Mouse (Mus musculus) thymus, adult 18-20 months (tissue): Measurements from ENCODE around the gene Polr2b.

Source experiments
- DNase-seq, 2 experiments: peaks; one replicate each; pipeline ENCODE4 v3.0.0; 2022; ENCODE audit warnings: mixed read lengths in 2 of 2

The Polr2b gene

DNA sequence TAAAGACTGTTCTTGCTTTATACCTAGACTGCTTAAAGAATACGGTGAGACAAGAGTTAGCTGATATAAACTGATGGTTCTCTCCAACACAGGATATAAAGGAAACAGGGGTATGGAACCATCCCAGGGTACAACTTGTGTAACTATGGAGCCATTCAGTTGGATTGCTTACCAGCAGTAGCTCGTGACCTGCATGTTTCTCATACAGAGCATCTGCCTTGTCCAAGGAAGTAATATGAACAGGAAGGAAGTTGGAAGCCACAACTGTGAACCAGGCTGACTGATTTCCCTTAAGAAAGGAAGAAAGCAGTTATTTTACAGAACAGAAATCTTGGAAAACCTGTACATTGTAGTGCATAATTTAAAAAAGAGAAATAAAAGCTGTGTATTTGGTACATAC is 10.5 kb upstream of the Polr2b start:
- no peak for DNase-seq

DNA sequence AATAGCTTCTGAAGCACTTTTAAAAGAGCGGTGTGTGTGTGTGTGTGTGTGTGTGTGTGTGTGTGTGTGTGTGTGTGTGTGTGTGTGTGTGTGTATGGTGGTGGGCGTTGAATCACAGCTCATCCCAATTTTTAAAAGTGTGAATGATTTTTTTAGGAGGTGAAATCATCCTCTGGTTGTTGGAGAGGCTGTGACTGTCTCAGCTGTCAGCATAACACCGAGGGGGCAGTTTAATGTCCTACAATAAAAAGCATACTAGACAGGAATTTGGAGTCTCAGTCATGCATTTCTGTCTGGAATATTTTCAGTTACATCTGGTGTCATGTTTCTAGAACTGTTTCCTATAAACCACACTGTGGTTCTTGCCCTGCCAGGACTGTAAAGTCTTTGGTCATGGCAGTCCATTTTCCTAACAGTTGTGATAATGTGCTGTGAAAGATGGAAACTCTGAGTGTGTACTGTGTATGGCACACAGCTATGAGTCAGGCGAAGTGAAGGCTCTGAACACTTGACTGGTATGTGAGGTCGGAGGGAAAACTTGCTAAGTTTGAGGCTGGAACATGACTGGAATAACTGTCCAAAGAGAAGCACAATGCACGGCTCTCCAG is 8.5 kb upstream of the Polr2b start:
- no peak for DNase-seq

DNA sequence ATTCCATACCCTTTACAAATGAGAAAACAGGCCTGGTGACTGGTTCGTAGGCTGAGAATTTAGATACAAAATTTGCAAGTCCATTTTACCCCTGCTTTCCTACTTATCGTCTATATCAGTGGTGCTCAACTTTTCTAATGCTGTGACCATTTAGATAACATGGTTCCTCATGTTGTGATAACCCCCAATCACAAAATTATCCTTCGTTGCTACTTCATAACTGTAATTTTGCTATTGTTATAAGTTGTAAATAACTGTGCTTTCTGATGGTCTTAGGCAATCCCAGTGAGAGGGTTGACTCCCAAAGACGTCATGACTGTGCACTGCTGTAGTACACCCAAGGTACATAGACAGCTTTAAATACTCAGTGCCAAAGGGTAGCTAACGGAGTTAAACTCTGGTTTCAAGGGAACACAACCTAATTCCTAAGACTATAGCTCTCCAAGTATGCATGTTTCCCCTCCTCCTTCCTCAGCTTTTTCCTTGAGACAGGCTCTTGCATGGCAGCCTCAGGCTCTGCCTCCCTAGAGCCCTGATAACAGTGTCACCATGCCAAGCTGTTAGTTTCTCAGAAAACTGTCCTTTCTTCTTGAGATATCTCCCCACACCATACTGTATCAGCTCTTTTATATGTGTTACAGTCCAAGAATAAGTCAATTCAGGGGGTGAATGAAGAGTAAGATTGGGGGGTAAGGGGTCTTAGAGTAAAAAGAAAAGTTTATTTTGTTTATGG is 2.0 kb upstream of the Polr2b start:
- DNase-seq: no peak

DNA sequence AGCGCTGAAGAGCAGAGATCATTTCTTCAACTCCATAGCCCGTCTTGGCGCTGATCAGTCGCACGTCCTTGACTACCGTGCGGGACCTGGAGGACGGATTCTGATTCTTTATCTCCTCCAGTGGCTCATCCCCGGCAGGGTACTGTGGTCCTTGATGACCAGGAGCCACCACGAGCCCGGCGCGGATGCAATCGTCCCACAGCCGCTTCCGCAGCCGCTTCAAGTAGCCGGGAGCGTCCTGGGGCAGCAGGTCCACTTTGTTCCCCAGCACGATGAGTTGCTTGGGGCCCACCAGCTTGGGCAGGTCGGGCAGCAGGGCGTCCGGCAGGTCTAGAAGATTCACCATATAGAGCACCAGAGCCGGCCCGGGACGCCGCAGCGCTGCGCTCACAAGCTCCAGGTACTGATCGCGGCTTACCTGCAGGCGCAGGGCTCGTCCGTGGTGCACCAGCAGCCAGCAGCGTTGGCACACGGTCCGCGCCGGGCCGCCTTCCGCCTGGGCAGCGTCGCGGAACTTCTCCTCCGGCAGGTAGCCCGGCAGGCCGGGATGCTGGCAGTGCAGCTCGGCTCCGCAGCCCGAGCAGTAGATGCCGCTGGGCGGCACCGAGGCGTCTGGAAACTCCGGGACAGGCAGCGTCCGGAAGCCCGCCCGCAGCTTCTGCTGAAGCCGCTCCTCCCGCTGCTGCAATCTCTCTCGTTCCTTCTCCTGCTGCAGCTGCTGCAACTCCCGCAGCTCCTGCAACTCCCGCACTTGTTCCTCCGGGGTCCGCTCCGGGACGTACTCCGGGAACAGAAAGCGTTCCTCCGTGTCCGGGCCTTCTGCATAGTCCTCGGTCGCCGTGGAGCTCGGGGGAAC is 668 bp upstream of the Polr2b start:
- DNase-seq: peak in 1 of 2 experiments; percentile 43

DNA sequence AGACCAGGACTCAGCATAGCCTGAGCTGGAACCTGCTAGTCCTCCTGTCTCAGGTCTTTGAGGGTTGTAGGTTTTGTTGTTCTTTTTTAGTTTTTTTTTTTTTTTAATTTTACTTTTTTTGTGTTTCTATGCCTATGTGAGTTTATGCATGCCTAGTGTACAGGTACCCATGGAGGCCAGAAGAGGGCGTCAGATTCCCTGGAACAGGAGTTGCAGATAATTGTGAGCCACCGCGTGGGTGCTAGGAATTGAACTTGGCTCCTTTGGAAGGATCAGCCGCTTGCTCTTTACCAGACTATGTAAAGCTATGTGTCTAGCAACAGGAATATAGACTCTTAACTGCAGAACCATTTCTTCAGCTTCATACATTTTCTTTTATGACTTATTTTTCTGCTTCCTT is 4.3 kb downstream of the Polr2b start:
- DNase-seq: no peak

DNA sequence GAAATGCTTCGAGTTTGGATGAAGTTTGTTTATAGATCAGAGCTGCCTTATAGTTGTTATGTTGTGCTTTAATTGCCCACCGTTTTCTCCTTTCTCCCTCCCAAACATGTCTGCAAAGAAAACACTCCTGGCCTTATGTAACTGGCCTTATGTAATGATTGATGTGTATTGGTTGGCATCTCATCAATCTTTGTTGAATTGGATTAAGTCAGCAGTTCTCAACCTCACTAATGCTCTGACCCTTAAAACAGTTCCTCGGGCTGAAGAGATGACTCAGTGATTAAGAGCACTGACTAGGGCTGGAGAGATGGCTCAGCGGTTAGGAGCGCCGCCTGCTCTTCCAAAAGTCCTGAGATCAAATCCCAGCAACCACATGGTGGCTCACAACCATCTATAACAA is 5.0 kb downstream of the Polr2b start:
- no peak for DNase-seq

DNA sequence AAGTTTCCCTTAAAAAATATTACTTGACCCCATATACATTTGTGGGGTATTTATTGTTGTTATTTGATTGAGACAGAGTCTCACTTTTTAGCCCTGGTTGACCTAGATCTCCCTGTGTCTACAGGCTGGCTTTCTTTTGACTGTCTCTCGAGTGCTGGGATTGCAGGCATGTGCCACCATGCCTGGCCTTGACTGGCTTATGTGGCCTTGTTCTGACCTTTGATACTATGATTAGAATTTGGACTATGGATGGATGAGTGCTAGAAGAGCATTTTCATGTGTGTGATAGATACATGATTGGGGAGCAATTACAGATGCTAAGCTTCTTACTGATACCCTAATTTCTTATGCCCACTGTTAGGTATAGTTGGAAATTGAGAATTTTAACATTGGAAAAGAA is 15.0 kb downstream of the Polr2b start:
- DNase-seq: no peak

DNA sequence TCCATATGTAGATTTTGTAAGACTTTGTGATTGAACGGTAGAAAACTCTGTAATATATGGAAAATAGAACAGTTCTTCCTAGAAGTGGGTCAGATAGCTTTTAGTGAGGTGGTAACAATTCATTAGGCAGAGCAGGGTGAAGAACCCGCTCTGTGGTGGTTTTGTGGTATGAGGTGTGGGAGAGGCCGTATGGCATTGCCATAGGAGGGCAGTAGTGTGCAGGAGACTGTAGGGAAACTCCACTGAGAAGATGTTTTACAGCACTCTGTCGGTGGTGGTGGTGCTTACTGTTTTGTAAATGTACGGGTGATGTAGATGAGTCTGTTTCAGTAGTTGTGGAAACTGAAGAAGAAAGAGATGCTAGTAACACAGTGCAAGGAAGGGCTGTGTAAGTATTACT is 20.2 kb downstream of the Polr2b start:
- no peak for DNase-seq

DNA sequence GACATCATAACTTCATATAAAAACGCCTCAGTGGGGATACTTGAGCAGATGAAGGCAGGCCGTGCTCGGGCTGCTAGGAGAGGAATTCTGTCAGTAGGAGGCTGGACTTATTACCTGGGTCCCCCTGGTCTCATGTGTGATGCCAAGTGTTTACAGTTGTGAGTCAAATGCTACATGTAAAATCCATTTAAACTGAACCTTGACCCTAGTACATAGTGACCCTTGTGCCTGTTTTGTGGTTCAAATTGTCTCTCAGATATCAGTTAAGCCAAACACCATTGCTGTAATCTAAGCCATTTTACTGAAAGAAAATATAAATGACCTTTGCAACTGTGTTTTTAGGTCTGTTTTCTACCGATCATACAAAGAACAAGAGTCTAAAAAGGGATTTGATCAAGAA is 30.1 kb downstream of the Polr2b start:
- DNase-seq: no peak

DNA sequence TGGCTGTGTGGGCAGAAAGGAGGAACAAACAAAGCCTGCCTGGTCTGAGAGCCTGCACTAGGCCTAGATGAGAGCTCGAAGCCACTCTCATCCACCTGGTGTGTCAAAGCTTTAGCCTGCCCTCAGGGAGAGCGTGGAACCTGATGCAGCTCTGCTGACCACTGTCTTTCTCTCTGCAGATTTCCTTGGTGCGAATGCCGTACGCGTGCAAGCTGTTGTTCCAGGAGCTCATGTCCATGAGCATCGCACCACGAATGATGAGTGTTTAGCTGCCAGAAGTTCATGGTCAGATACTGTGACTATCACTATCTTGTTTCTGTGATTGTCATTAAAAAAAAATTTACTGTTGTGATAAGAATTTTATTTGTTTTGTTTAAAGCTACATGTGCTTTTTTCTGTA is 39.0 kb downstream of the Polr2b start:
- DNase-seq: no peak

DNA sequence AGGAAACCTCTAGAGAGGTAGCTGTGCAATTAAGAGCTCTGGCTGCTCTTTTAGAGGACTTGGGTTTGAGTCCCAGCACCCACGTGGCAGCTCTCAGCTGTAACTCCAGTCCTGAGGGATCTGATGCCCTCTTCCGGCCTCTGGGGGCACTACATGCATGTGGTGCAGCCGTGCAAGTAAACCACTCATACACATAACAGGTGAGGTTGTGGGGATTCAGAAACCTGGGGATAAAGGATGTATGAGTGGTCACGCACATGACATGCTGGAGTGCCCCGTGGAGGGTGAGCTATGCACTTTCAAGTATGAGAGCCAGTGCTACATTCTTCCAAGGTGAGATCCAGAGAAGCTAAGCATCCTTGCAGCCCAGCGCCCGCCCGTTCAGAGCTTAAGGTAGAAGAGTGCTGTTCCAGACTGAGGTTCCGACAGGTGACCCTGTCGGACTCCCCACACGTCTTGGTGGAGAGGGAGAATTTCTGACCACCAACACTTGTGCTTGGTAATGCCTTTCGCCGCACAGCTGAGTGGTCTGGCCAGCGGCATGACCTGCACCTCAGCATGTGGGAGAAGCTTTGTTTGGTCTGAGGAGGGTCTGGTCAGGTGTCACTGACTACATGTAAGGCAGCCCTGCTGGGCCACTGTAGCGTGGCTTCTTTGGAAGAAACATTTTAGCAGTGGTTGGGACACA is 40.2 kb downstream of the Polr2b start:
- DNase-seq: no peak

DNA sequence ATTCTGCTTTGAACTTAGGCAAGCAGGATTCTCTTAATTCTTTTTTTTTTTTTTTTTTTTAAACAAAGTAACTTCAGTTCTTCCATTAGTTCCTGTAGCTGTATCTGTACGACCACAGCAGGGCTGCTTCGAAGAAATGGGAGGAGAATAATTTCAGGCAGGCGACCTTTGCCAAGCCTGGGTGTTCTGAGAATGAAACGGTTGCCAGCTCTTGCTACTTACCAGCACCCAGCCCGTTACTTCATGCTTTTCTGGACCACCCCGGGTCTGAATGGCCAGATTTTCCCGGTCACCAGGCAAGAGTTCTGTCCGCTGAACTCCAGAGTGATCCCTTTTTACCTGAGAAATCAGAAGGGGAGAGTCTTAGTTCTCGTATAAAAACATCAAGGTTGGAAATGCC is 41.7 kb downstream of the Polr2b start:
- DNase-seq: no peak

DNA sequence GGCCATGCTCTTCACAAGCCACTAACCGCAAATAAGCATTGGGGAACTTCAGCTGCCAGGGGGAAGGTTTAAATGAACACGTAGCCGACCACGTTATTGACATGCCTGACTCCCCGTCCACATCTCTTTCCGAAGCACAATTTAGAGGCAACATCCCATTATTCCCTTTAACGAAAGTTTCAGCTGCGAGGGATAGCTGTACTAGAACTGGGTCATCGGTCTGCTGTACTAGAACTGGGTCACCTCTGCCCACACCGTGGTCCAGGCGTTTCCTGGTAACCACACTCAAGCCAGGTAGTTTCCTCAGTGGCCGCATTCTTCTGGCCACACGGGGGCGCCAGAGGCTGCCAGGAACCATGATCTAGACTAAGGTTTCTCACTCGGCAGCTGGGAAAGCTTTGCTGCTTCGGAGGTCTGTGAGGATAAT is 44.4 kb downstream of the Polr2b start:
- DNase-seq: peak; percentile 33 to 54

DNA sequence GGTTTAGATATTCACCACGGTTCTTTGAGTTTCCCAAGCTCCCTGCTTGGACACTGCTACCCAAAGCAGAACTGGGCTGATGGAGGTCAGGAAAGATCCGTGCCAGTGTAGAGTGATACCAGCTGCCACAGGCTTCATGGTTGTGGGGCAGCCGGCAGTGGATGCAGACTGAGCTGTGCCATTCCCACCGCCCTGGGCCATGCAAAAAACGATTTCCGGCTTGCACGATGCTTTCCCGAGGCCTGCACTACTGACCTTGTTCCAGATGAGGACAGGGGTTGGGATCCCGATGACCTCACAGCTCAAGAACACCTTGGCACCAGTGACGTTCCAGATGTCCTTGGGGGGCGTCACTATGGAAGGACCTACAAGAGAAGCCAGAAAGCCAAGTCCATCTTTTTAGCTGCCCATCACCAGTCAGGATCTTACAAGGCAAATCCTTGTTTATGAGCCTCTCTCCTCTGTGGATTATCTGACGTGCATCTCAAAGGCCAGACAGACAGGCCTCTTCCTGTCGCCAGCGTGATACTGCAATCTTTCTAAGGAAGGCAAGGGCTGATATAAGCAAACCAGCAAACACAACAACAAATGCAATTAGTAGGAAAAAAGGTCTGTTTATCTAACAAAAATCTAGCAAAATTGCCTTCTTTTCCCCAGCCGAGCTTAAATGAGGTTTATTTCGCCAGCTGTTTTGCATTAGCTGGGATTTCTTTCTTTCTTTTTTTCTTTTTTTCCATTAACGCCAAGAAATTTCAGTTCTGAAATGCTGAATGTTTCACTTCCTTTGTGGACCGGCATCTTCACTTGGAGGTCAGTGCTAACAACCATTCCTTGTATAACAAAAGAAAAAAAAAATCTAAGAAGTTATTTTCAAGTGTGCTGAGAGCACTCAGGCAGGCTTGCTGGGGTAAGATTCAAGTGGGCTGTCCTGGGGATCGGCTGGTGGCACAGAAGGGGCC is 45.6 kb downstream of the Polr2b start:
- no peak for DNase-seq

DNA sequence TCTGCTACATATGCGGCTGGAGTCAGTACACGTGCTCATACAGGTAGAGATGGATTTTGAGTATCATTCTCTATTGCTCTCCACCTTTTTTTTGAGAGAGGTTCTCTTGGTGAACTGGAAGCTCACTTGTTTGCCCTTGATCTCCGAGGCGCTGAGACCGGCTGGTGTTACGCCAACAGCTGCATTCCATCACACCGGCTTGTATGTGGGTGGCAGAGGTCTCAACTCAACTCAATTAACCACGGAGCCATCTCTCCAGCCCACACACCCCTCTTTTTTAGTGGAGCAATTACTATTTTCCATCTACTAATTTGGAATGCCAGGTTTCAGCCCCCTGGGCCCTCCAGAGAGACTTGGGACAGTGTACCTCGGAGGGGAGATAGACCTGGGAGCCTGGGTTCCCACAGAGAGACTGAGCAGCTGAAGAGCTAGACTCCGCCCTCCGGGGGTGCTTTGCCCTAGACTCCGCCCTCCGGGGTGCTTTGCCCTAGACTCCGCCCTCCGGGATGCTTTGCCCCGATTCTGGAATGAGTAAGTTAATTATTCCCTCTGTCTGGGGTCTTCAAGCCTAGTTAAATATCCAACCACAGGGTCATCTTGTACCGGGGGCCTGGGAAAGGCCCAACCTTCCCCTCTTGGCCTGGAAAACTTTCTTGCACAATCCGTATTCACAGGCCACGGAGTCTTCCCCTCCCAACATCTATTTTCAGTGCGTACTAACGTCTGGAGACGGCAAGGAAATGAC is 47.6 kb downstream of the Polr2b start:
- peak; percentile 62 to 64 for DNase-seq

DNA sequence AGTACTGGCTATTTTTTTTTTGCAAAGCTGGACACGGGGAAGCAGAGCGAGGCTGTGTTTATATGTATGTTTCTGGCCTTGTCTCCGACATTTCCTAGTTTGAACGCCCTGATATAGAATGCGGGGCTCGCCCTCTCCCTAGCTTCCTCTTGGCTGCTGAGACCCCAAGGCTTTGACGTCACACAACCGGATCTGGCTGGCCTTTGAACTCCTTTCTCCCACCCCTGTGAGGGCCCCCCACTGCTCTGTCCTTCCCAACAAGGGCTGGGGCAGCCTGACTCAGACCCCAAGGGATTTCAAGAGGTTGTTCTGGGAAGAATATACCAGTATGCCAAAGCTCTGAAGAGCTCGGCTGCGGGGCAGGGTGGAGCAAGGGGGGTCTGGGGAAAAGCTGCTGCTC is 48.4 kb downstream of the Polr2b start:
- DNase-seq: peak; percentile 21 to 43

DNA sequence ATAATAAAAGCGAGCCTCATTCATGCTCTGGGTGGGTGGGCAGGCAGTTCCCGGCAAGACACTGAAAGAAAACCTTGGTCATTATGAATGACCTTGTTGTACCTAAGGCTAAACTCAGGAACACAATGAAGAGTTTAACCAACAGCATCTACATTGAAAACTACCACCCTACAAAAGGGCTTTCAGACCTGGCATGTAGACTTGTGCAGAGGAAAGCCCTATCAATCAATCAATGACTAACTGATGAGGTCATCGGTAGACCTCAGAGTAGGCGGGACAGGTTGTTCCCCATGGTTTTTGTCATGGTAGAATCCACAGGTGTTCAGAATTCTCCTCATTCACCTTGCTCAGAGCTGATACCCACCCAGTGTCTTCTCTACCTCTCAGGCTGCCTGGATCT is 50.0 kb downstream of the Polr2b start:
- no peak for DNase-seq

DNA sequence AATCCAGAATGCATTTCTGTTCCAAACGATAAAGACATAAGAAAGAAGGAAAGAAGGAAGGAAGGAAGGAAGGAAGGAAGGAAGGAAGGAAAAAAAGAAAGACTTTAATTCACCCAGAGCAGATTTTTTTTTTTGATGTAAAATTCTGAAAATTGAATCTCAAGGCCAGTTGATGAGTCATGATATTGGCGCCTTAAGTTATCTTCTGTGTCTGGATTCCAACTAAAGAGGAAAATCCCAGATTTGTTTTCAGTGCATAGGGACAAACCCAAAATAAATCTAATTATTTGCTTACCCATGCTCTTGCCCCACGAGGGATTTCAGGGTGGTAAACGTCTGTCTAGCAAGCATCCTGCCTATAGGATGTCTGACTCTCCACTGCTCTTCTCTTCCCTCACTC is 51.1 kb downstream of the Polr2b start:
- DNase-seq: no peak

DNA sequence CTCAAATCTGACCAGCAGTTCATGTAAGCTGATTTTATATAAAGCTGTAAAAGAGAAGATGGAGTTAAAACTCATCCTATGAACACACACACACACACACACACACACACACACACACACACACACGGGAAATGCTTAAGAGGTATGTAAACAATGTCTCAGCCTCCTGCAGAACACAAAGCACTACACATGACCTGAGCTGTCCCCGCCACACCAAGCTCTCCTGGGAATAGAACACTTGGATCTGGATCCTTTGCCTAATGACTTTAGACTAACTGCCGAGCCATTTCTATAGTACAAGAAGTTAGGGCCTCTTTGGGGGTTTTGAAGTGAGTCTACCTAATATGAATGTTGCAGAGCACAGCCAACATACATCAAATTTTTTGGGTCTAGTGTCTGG is 52.2 kb downstream of the Polr2b start:
- DNase-seq: no peak

DNA sequence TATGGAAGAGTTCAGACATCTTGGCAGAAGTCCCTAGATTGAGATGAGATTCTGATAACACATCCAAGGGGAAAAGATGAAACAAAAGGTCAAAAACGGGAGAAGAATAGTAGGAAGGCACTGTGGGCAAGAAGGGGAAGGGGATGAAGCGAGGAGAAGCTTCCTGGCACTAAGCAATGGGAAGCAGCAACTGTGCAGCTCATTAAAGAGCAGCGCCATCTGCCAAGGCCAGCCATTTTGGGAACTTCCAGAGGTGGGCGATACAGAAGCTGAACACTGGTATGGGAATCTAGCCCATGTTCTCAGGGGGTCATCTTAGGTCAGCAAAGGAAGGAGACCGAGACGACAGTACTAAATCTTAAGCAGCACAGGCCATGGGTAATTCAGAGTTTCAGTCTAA is 53.7 kb downstream of the Polr2b start:
- no peak for DNase-seq

DNA sequence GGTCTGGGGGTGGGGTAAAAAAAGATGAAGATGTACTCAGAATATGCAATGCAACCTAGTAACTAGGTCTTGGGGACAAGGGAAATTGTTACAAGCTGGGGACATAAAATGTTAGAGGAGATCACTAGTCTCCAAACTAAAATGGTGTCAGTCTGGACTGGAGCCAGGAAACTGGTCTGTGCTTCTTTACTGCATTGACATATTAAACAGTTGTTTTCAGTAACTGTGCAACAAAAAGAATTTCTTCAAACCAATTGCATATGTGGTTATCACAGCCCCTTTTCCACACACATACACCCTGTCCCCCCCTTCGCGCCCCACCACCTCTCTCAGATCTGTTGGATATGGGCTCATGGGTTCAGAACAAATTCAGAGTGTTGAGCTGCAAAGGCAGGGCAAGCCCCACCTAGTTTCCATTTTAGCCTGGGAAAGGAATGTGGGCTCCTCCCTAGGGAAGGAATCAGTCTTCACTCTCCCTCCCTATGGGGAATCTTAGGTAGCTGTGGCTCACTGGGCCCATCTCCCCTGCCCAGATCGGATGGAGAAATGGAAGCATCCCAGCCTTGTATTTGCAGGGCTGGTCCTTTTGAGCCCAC is 54.6 kb downstream of the Polr2b start:
- no peak for DNase-seq
